Mouse (Mus musculus): ENCODE data around the gene Ssx2ip. TPM values are rescaled to one million over a fixed set of nuclear protein-coding genes. Genes with fewer than 3 reads are reported as not detected.

Gene Ssx2ip
- total and polyA plus RNA-seq, 3 experiments, result 3.1 to 14.1 (median 12.5) TPM

DNA sequence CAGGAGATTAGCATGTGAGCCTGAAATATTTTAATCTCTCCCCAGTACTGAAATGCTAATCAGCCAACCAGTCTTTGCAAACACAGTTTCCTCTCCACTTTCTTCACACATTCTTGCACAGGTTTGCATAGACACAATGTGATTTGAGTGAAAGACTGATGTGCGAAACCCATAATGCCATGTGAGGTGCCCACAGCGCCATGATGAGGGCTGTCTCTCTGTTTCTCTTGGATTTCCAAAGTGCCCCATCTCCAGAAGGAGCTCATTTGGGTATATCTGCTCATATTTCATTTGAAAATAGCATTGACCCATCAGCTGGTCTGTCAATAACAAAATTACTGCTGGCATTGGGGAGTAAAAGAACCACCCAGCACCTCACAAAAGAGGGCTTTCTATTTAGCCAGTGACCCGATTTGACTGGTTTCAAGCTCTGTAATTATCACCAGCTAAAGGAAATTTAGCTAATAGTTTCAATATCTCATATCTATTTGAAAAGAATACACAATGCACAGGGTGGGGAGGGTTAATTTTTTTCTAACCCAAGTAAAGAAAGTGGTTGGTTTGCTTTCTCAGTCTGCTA lies 29.8 kb upstream of the Ssx2ip start:
- TF ChIP-seq EP300 (IDR thresholded peaks at IDR 0.05; ENCODE audit: insufficient read depth, low read depth, low read length) (no peak), POLR2A (IDR thresholded peaks at IDR 0.05; ENCODE audit: insufficient read depth, low read depth, low read length) (no peak), CTCF (IDR thresholded peaks at IDR 0.05) (no peak)

DNA sequence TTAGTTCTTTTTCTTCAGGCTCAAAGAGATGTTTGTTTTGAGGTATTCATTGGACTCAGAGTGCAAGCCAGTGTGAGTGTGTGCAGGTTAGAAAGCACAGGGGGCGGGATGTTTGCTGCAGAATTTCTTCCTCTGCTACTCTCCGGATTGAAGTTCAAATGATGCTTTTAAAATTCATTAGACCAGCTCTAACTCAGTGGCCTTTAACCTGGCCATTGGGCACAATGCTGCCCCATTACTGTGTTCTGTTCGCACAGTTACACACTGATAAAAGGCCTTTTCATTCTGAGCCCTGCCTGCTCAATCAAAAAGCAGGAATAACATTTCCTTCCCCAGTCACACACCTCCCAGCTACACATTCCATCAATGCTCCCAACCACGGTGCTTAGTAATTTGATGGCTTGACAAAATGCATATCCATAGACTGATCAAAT lies 29.2 kb upstream of the Ssx2ip start:
- no peak for TF ChIP-seq POLR2A (IDR thresholded peaks at IDR 0.05; ENCODE audit: insufficient read depth, low read depth, low read length)
- no peak for TF ChIP-seq EP300 (IDR thresholded peaks at IDR 0.05; ENCODE audit: insufficient read depth, low read depth, low read length)
- TF ChIP-seq CTCF (IDR thresholded peaks at IDR 0.05), result no peak
- WGBS, result 68% methylated on average over 4 of the region's 4 CpGs
- Histone ChIP-seq H3K9ac (ENCODE audit: low read depth, low read length) (no peak overlapping the region), H3K27ac (no peak overlapping the region), H3K4me3 (no peak overlapping the region), H3K36me3 (ENCODE audit: control insufficient read depth, insufficient read depth, low read length) (no peaks in the 10 kb centered on the region), H3K79me2 (replicated peaks; ENCODE audit: control insufficient read depth, insufficient read depth, low read length) (no peaks in the 10 kb centered on the region), H3K27me3 (ENCODE audit: control insufficient read depth, insufficient read depth, low read length) (no peaks in the 10 kb centered on the region), H3K4me1 (ENCODE audit: control insufficient read depth, insufficient read depth, low read length) (no peaks in the 10 kb centered on the region)
- intact Hi-C loops (cut with DNase I), result no loop called here
- DNase-seq, result no peak

More for the DNA sequence above, 29.8 kb upstream of the Ssx2ip start:
- 87% methylated on average over 3 of the region's 3 CpGs for WGBS
- Histone ChIP-seq H3K4me1 (ENCODE audit: control insufficient read depth, insufficient read depth, low read length) (no peaks in the 10 kb centered on the region), H3K9ac (ENCODE audit: low read depth, low read length) (no peak overlapping the region), H3K79me2 (replicated peaks; ENCODE audit: control insufficient read depth, insufficient read depth, low read length) (no peaks in the 10 kb centered on the region), H3K36me3 (ENCODE audit: control insufficient read depth, insufficient read depth, low read length) (no peaks in the 10 kb centered on the region), H3K27me3 (ENCODE audit: control insufficient read depth, insufficient read depth, low read length) (no peaks in the 10 kb centered on the region), H3K27ac (no peak overlapping the region), H3K4me3 (no peak overlapping the region)
- DNase-seq, result no peak
- intact Hi-C loops (cut with DNase I), result no loop called here

DNA sequence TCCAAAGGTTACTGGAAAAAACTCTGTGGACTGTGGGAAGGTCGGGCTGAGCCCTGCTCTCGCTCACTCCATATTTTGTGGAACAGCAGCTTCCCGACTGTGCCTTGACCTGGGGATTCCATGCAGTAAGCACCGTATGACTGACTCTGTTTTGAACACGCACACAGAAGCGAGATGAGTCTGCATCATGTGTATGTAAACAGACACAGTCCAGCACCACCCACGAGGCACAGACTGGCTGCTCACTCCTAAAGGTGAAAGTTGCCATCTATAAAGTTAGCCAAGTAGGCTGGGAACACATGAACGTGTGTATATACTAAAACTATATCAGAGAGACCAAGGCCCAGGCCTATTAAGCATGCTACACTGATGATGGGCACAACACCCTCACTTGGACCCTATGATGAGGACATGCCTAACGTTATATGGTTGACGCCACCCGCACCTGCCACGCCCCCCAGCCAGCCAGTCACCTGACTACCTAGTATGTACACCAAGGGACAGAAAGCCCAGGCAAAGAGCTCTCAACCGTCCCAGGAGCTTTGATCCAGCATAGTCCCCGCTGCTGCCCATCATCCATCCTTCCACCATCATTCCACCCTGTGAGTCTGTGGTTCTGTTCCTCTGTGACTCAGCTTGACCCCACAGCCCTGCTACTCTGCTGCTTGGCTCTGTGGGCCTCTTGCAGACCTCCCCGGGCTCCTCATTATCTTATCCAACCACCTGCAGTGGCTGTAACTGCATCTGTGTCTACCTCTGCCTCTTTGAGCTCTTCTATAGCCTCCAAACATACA lies 27.9 kb upstream of the Ssx2ip start:
- DNase-seq, result no peak
- no peaks in the 10 kb centered on the region for H3K79me2 ChIP-seq (replicated peaks; ENCODE audit: control insufficient read depth, insufficient read depth, low read length)
- WGBS, result 87% methylated on average over 15 of the region's 15 CpGs
- H3K4me3 ChIP-seq, result no peak overlapping the region
- H3K9ac ChIP-seq (ENCODE audit: low read depth, low read length), result no peak overlapping the region
- no peaks in the 10 kb centered on the region for H3K4me1 ChIP-seq (ENCODE audit: control insufficient read depth, insufficient read depth, low read length)
- TF ChIP-seq POLR2A (IDR thresholded peaks at IDR 0.05; ENCODE audit: insufficient read depth, low read depth, low read length), result no peak
- TF ChIP-seq CTCF (IDR thresholded peaks at IDR 0.05), result no peak
- no peak for TF ChIP-seq EP300 (IDR thresholded peaks at IDR 0.05; ENCODE audit: insufficient read depth, low read depth, low read length)
- intact Hi-C loops (cut with DNase I), result no loop called here
- no peaks in the 10 kb centered on the region for H3K27me3 ChIP-seq (ENCODE audit: control insufficient read depth, insufficient read depth, low read length)
- no peaks in the 10 kb centered on the region for H3K36me3 ChIP-seq (ENCODE audit: control insufficient read depth, insufficient read depth, low read length)
- no peak overlapping the region for H3K27ac ChIP-seq

DNA sequence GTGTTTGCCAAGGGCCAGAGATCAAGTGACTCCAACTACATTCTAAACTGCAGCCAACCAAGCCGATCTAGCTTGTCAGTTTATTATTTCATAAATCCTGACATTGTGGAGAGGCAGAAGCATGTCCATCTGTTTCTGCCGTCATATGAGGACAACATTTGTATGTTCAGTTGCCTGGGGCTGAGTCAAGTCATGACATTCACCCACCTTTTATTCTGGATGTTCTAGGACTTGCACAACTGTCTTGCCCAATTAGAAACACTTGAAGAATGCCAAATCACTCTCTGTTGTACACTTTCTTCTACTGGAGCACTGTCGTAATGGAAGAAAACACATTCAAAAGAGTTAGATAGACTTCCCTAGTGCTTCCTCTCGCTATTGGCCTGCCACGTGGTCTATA lies 27.2 kb upstream of the Ssx2ip start:
- no peak for DNase-seq
- no peak overlapping the region for H3K9ac ChIP-seq (ENCODE audit: low read depth, low read length)
- 84% methylated on average over 5 of the region's 5 CpGs for whole genome bisulfite sequencing
- TF ChIP-seq CTCF (IDR thresholded peaks at IDR 0.05) (no peak), POLR2A (IDR thresholded peaks at IDR 0.05; ENCODE audit: insufficient read depth, low read depth, low read length) (no peak), EP300 (IDR thresholded peaks at IDR 0.05; ENCODE audit: insufficient read depth, low read depth, low read length) (no peak)
- H3K36me3 ChIP-seq (ENCODE audit: control insufficient read depth, insufficient read depth, low read length), result no peaks in the 10 kb centered on the region
- H3K27ac ChIP-seq, result no peak overlapping the region
- intact Hi-C loops (cut with DNase I), result no loop called here
- no peaks in the 10 kb centered on the region for H3K4me1 ChIP-seq (ENCODE audit: control insufficient read depth, insufficient read depth, low read length)
- H3K79me2 ChIP-seq (replicated peaks; ENCODE audit: control insufficient read depth, insufficient read depth, low read length), result no peaks in the 10 kb centered on the region
- no peaks in the 10 kb centered on the region for H3K27me3 ChIP-seq (ENCODE audit: control insufficient read depth, insufficient read depth, low read length)
- no peak overlapping the region for H3K4me3 ChIP-seq

GRCm38 (mm10) chr3:146378753-146379152 lies 25.7 kb upstream of the Ssx2ip start:
- WGBS, result 78% methylated on average over 8 of the region's 8 CpGs
- H3K9ac ChIP-seq (ENCODE audit: low read depth, low read length), result no peak overlapping the region
- TF ChIP-seq POLR2A (IDR thresholded peaks at IDR 0.05; ENCODE audit: insufficient read depth, low read depth, low read length), result no peak
- TF ChIP-seq EP300 (IDR thresholded peaks at IDR 0.05; ENCODE audit: insufficient read depth, low read depth, low read length), result no peak
- no peak for TF ChIP-seq CTCF (IDR thresholded peaks at IDR 0.05)
- intact Hi-C loops (cut with DNase I), result no loop called here
- H3K79me2 ChIP-seq (replicated peaks; ENCODE audit: control insufficient read depth, insufficient read depth, low read length), result no peaks in the 10 kb centered on the region
- DNase-seq, result no peak
- no peaks in the 10 kb centered on the region for H3K4me1 ChIP-seq (ENCODE audit: control insufficient read depth, insufficient read depth, low read length)
- no peak overlapping the region for H3K27ac ChIP-seq
- H3K4me3 ChIP-seq, result no peak overlapping the region
- no peaks in the 10 kb centered on the region for H3K36me3 ChIP-seq (ENCODE audit: control insufficient read depth, insufficient read depth, low read length)
- no peaks in the 10 kb centered on the region for H3K27me3 ChIP-seq (ENCODE audit: control insufficient read depth, insufficient read depth, low read length)
